Mouse (Mus musculus): ENCODE data around the gene Nkx2-2. TPM values are rescaled to one million over a fixed set of nuclear protein-coding genes. Genes with fewer than 3 reads are reported as not detected.
A peak's percentile ranks its signal among the peaks of the same experiment; 100 is the strongest.

The Nkx2-2 gene
- polyA plus RNA-seq (2015; fragmentation: Nextera tagmentation; extraction: Ambion mirVana) = 0.47 and 0.64 TPM in 2 replicates

DNA sequence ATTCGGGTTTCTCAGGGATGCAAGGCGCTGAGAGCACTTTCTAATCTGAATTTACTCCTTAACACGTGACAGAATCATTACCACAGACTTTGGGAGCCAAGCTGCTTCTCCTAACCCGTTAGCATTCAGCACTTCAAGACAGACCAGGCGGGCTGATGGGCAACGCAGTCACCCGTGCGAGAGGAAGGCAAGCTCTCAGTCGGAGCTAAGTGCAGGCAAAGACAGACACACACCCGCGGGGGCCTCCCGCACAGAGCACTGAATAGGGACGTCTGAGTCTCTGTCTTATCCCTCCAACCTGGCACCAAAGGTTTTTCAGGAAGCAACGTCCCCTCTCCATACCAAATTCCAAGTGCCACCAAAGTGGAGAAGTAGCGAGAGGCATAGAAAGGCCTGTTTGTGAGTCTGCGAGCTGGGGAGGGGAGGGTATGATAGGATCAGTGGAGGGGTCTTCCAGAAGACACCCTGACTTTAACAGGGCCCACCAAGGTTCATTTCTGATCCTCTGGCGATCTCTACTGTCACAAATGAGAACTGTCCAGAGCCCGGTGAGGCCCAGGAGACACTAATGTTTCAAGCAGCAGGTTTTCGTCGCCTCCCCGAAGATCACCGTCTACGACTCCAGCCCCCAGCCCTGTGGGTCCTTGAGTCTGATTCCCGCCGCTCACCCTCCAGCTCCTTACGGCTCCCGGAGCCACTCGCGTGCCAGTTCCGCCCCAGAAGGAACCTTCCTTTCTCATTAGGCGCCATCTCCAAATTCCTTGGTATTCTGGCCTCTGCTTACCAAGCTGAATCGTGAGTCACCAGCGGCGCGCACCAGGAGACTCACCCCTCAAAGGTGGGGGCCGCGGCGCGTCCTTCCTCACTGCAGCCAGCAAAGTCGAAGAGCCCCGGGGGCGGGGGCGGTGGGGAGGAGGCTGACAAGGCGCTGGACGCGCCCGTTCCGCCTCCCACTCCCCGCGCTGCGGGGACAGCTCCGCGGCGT lies at the start of gene Nkx2-2:
TSS of gene Nkx2-2 (minus strand) at position 973 of the 985 bp plus-strand sequence.
- Histone ChIP-seq H3K27me3 (ENCODE audit: control insufficient read depth, insufficient read depth, low read length) (peaks cover 44% of the 10 kb centered on the region), H3K4me1 (replicated peaks; ENCODE audit: control insufficient read depth, insufficient read depth) (no peaks in the 10 kb centered on the region; the same call in 1 of the 2 replicates), H3K9me3 (ENCODE audit: control insufficient read depth, low read length) (no peaks in the 10 kb centered on the region), H3K4me2 (replicated peaks; ENCODE audit: low read depth) (peak within 1 kb of the TSS; percentile 47), H3K4me3 (ENCODE audit: low read depth, low read length) (peak within 1 kb of the TSS; percentile 34), H3K36me3 (ENCODE audit: control insufficient read depth, insufficient read depth, low read length) (no peaks in the 10 kb centered on the region), H3K27ac (replicated peaks) (no peak within 1 kb of the TSS), H3K9ac (ENCODE audit: low read length) (no peak within 1 kb of the TSS)
- no peak for DNase-seq (ENCODE audit: low spot score)
- peak; percentile 61 for ATAC-seq (ENCODE audit: low FRiP score, low TSS enrichment)
- TF ChIP-seq EP300 (optimal IDR thresholded peaks at IDR 0.05) (no peak), CTCF (IDR thresholded peaks at IDR 0.05; ENCODE audit: low read depth) (0 out of 2 replicates have a peak, but pooled peaks have one; percentile 17)
- WGBS = under 1% methylated on average over 53 of the region's 54 CpGs

DNA sequence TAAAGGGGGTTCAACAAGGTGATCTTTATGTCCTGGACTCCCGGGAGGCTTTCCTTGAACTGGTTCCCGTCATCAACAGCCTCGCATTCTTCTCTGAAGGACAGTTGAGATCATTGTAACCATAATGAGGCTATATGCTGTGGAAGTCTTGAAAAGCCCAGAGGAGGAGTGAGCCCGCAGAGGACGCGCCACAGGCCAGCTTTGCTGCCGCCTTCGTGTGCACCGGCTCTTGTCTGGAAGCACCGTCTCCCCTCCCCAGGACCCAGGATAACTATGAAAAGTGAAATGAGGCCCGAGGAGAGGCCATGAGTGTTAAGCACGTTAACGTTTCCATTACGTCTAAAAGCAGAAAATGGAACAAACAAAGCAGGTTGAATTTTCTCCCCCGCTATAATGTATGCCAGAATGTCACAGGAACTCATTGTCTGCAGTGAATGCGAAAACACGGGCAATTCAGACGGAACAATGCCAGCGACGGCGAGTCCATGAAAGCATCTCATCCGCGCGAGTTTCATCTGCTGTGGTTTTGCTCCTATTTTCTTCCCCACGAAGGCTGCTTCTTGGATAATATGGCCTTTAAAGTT lies 41.8 kb upstream of the Nkx2-2 start:
- no peak overlapping the region for H3K27ac ChIP-seq (replicated peaks)
- no peaks in the 10 kb centered on the region for H3K4me1 ChIP-seq (replicated peaks; ENCODE audit: control insufficient read depth, insufficient read depth)
- no peak overlapping the region for H3K9ac ChIP-seq (ENCODE audit: low read length)
- no peak overlapping the region for H3K4me2 ChIP-seq (replicated peaks; ENCODE audit: low read depth)
- no peaks in the 10 kb centered on the region for H3K36me3 ChIP-seq (ENCODE audit: control insufficient read depth, insufficient read depth, low read length)
- H3K9me3 ChIP-seq (ENCODE audit: control insufficient read depth, low read length) = no peaks in the 10 kb centered on the region
- ATAC-seq (ENCODE audit: low FRiP score, low TSS enrichment) (no peak), DNase-seq (ENCODE audit: low spot score) (no peak)
- H3K27me3 ChIP-seq (ENCODE audit: control insufficient read depth, insufficient read depth, low read length) = no peaks in the 10 kb centered on the region
- no peak for TF ChIP-seq CTCF (IDR thresholded peaks at IDR 0.05; ENCODE audit: low read depth)
- no peak for TF ChIP-seq EP300 (optimal IDR thresholded peaks at IDR 0.05)
- H3K4me3 ChIP-seq (ENCODE audit: low read depth, low read length) = no peak overlapping the region
- WGBS = 89% methylated on average over 25 of the region's 25 CpGs

DNA sequence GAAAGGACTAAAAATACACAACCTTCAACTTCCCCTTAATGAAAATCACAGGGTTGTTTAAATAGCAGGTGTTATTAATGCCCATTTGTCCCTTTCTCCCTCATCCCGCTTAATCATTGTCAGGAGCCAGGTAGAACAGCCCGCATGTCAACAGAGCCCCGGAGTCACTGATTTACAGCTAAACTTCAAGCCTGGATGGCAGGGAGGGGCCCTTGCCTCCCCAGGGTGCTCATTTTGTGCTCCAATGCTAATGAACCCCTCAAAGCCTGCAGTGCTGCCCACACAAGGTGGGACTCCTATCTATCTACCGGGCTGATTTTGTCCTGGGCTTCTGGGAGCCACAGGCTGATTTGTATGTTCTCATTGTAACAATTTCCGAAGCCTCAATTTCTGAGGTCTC lies 37.1 kb upstream of the Nkx2-2 start:
- no peak for DNase-seq (ENCODE audit: low spot score)
- Histone ChIP-seq H3K4me1 (replicated peaks; ENCODE audit: control insufficient read depth, insufficient read depth) (no peaks in the 10 kb centered on the region), H3K9ac (ENCODE audit: low read length) (no peak overlapping the region), H3K27ac (replicated peaks) (no peak overlapping the region), H3K4me3 (ENCODE audit: low read depth, low read length) (no peak overlapping the region), H3K4me2 (replicated peaks; ENCODE audit: low read depth) (no peak overlapping the region), H3K36me3 (ENCODE audit: control insufficient read depth, insufficient read depth, low read length) (no peaks in the 10 kb centered on the region), H3K9me3 (ENCODE audit: control insufficient read depth, low read length) (no peaks in the 10 kb centered on the region), H3K27me3 (ENCODE audit: control insufficient read depth, insufficient read depth, low read length) (no peaks in the 10 kb centered on the region)
- ATAC-seq (ENCODE audit: low FRiP score, low TSS enrichment) = no peak
- TF ChIP-seq EP300 (optimal IDR thresholded peaks at IDR 0.05) (no peak), CTCF (IDR thresholded peaks at IDR 0.05; ENCODE audit: low read depth) (no peak)
- WGBS = 29% methylated on average over 5 of the region's 5 CpGs

DNA sequence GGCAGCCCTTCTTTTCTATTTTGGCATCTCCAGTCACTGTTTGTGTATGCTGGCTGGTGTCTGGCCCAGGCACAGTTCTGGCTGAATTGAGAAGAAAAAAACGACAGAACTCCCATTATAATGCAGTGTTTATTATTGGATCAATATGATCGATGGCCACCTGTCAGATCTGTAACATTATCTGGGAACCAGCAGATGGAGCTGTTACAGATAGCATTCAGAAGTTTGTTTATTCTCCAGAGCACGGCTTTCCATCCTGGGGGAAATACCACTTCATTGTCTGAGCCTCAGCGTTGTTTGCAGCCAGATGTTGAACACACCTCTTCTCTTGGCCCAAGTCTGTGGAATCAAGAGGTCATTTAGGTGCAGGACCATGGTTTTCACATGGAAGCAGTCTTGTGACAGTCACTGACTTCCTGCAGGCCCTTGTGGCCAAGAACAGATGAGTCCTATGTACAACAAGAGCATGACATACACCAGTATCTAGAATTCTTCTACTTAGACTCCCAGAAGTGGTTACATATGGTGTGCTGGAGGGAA lies 11.1 kb upstream of the Nkx2-2 start:
- H3K36me3 ChIP-seq (ENCODE audit: control insufficient read depth, insufficient read depth, low read length) = no peaks in the 10 kb centered on the region
- WGBS = 9% methylated on average over 4 of the region's 4 CpGs
- H3K9me3 ChIP-seq (ENCODE audit: control insufficient read depth, low read length) = no peaks in the 10 kb centered on the region
- ATAC-seq (ENCODE audit: low FRiP score, low TSS enrichment) = no peak
- TF ChIP-seq CTCF (IDR thresholded peaks at IDR 0.05; ENCODE audit: low read depth) (peak; percentile 53), EP300 (optimal IDR thresholded peaks at IDR 0.05) (no peak)
- no peak overlapping the region for H3K4me2 ChIP-seq (replicated peaks; ENCODE audit: low read depth)
- no peak overlapping the region for H3K9ac ChIP-seq (ENCODE audit: low read length)
- H3K4me1 ChIP-seq (replicated peaks; ENCODE audit: control insufficient read depth, insufficient read depth) = no peaks in the 10 kb centered on the region
- no peak overlapping the region for H3K4me3 ChIP-seq (ENCODE audit: low read depth, low read length)
- DNase-seq (ENCODE audit: low spot score) = no peak
- H3K27me3 ChIP-seq (ENCODE audit: control insufficient read depth, insufficient read depth, low read length) = no peaks in the 10 kb centered on the region
- no peak overlapping the region for H3K27ac ChIP-seq (replicated peaks)

DNA sequence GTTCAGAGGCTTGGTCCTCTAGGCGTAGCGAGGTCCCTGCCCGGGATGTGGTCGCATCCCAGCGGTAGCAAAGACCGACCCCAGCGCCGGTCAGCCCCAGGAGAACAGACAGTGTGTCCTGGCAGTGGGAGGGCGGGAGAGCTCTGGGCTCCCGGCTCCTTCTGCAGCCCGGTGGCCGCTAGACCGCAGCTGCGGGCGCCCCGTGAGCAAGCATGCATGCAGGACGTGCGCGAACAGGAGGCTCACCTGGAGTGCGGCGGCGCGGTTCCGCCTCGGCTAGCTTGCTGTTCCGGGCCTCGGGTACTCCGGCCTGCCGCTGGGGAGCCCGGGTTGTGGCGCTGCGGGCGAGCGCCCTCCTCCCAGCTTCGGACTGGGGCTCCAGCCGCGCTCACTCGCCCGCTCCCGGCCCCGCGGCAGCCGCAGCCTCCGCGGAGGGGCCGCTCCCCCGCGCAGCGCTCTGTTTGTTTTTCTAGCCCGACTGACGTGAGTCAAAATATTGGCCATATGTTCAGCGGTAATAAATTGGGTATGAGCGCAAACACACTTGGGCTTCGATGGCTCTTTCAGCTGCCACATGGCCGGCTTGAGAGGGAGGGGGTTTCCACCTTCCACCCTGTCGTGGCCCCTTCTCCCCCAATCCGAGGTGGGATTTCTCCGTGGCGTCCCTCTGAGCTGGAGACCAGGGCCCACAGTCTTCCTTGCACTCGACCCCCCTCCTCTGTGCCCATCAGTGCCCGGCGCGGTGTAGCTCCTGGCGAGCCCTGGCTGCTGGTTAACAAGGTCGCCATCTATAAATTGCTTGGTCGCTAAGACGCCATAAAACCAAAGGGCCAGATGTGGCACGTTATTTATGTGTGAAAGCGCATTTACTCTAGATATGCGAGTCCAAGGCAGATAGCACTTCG lies 920 bp upstream of the Nkx2-2 start:
- peak; percentile 36; the same call in 1 of the 2 replicates for ATAC-seq (ENCODE audit: low FRiP score, low TSS enrichment)

More for the DNA sequence above, 920 bp upstream of the Nkx2-2 start:
- Histone ChIP-seq H3K9ac (ENCODE audit: low read length) (no peak overlapping the region), H3K4me1 (replicated peaks; ENCODE audit: control insufficient read depth, insufficient read depth) (no peaks in the 10 kb centered on the region; the same call in 1 of the 2 replicates), H3K9me3 (ENCODE audit: control insufficient read depth, low read length) (no peaks in the 10 kb centered on the region), H3K27ac (replicated peaks) (no peak overlapping the region), H3K4me3 (ENCODE audit: low read depth, low read length) (peak overlapping the region; percentile 34), H3K27me3 (ENCODE audit: control insufficient read depth, insufficient read depth, low read length) (peaks cover 33% of the 10 kb centered on the region), H3K4me2 (replicated peaks; ENCODE audit: low read depth) (peak overlapping the region; percentile 47), H3K36me3 (ENCODE audit: control insufficient read depth, insufficient read depth, low read length) (no peaks in the 10 kb centered on the region)
- TF ChIP-seq EP300 (optimal IDR thresholded peaks at IDR 0.05) (no peak), CTCF (IDR thresholded peaks at IDR 0.05; ENCODE audit: low read depth) (no peak)
- DNase-seq (ENCODE audit: low spot score) = no peak
- 1% methylated on average over 69 of the region's 71 CpGs for WGBS

Measured in stomach, postnatal 0 days (tissue).